Mouse (Mus musculus): ENCODE data around the gene Scp2d1. TPM values are rescaled to one million over a fixed set of nuclear protein-coding genes. Genes with fewer than 3 reads are reported as not detected.

Gene Scp2d1
- polyA plus RNA-seq, 1 experiment from 2014 or later, result not detected

DNA sequence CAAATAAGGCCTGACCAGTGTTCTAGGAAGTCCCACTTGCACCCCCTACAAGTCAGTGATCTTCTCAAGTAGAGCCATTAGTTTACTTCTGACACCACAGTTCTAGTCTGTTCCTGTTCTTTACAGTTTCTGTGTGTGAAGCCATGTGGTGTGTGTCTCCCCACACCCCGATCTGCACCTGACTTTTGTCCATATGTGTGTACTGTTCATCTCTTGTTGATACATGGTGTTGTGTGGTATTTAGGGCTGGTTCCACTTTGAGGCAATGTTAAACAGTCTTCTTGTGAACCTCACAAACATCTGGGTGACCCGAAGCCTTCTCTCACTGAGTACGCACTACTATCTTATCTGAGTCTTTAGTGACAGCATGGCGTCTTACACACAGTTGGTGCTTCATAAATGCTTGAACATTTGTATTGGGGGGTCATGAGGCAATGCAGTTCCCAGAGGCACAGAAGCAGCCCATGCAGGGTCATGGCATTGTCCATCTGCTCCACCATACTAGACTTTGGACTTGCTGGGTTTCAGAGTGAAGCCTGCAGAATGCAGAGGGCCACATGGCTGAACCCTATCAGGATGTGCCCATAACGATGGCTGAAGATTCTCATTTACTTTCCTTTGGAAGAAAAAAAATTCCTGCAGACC lies 13.3 kb downstream of the Scp2d1 start:
- H3K4me3 ChIP-seq, result no peak overlapping the region
- DNase-seq (ENCODE audit: extremely low spot score, low spot score), result no peak
- no peaks in the 10 kb centered on the region for H3K9me3 ChIP-seq
- no peaks in the 10 kb centered on the region for H3K36me3 ChIP-seq (replicated peaks)
- 92% methylated on average over 5 of the region's 5 CpGs for WGBS
- H3K27me3 ChIP-seq (ENCODE audit: poor library complexity, severe bottlenecking), result no peaks in the 10 kb centered on the region
- no peaks in the 10 kb centered on the region for H3K4me1 ChIP-seq
- no peak overlapping the region for H3K27ac ChIP-seq

DNA sequence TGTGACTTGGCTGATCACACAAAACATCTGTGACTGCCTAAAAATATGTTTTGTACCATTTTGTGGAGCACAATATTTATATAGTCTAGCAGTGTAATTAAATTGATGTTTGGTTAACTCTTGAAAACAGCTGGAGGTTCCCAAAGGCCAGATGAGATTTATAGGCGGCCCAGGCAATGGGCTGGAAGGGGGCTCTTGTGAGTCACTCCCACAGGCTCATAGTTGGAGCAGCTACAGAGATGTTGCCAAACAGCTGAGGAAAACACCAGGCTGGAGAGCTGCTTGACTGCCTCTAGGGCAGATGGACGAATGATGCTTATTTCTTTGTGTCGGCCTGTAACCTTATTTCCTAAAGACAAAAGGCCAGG lies 13.8 kb downstream of the Scp2d1 start:
- no peak for DNase-seq (ENCODE audit: extremely low spot score, low spot score)
- H3K4me3 ChIP-seq, result no peak overlapping the region
- no peaks in the 10 kb centered on the region for H3K4me1 ChIP-seq
- no peak overlapping the region for H3K27ac ChIP-seq
- H3K9me3 ChIP-seq, result no peaks in the 10 kb centered on the region
- H3K36me3 ChIP-seq (replicated peaks), result no peaks in the 10 kb centered on the region
- no peaks in the 10 kb centered on the region for H3K27me3 ChIP-seq (ENCODE audit: poor library complexity, severe bottlenecking)
- WGBS, result 81% methylated on average over 3 of the region's 3 CpGs

DNA sequence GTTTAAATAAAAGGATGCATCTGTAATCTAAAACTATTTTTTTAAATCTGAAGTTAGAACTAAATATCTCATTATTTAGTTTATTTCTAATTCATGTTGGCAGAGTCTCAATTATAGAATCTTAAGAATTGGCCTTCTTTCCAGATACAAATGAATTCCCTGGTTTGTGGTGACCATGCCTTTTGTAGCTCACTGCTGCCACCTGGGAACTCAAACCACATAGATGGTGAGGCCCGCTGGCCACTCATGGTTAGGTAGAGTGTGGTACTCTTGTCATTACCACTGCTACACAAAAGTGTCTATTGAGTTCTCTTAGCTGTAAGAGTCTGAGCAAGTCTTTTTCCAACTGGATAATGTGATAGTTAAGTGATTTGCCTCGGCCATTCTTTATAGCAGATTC lies 45.4 kb downstream of the Scp2d1 start:
- Histone ChIP-seq H3K27ac (no peak overlapping the region), H3K4me1 (no peaks in the 10 kb centered on the region), H3K36me3 (replicated peaks) (no peaks in the 10 kb centered on the region), H3K27me3 (ENCODE audit: poor library complexity, severe bottlenecking) (no peaks in the 10 kb centered on the region), H3K9me3 (no peaks in the 10 kb centered on the region), H3K4me3 (no peak overlapping the region)
- no peak for DNase-seq (ENCODE audit: extremely low spot score, low spot score)
- 81% methylated on average over 2 of the region's 2 CpGs for WGBS

Other genes starting within 250 kb of the Scp2d1 start
- gene Smim26, start 229.6 kb upstream of the Scp2d1 start, polyA plus RNA-seq (2016; fragmentation: Nextera tagmentation; extraction: Ambion mirVana), result 31.2 and 31.5 TPM in 2 replicates
- 37.7 and 40.4 TPM in 2 replicates for gene Dtd1, start 223.8 kb upstream of the Scp2d1 start, polyA plus RNA-seq (2016; fragmentation: Nextera tagmentation; extraction: Ambion mirVana)

Data from forebrain, embryonic 10.5 days (tissue).